Mouse (Mus musculus) ES-Bruce4 (cell line): ENCODE results near the gene Foxo3. TPM values are rescaled to one million over a fixed set of nuclear protein-coding genes. Genes with fewer than 3 reads are reported as not detected.

Experiments
- H3K27ac ChIP-seq: 2 replicates; pipeline ENCODE4 v1.5.1; 2012; ENCODE audit warnings: low read length, inconsistent platforms; ENCODE audit not compliant: insufficient read depth
- H3K27me3 ChIP-seq: 2 replicates; pipeline ENCODE4 v1.6.1; 2012; ENCODE audit warnings: mild to moderate bottlenecking, low read length, inconsistent platforms; ENCODE audit not compliant: control insufficient read depth, poor library complexity, insufficient read depth, severe bottlenecking
- H3K36me3 ChIP-seq: 2 replicates; pipeline ENCODE4 v1.6.1; 2012; ENCODE audit warnings: inconsistent platforms, mild to moderate bottlenecking, low read length, moderate library complexity; ENCODE audit not compliant: control insufficient read depth, poor library complexity, insufficient read depth, severe bottlenecking
- H3K4me1 ChIP-seq: one replicate; pipeline ENCODE4 v1.8.1; 2011; ENCODE audit warnings: low read length; ENCODE audit not compliant: control insufficient read depth, insufficient read depth
- H3K4me3 ChIP-seq: 2 replicates; pipeline ENCODE4 v1.5.1; 2011; ENCODE audit warnings: low read depth, mild to moderate bottlenecking, low read length
- H3K9ac ChIP-seq: 2 replicates; pipeline ENCODE4 v1.6.1; 2012; ENCODE audit warnings: low read depth, mild to moderate bottlenecking, inconsistent platforms; ENCODE audit not compliant: poor library complexity, severe bottlenecking
- H3K9me3 ChIP-seq: replicated peaks from 2 replicates; pipeline ENCODE4 v1.6.1; 2012; ENCODE audit warnings: mild to moderate bottlenecking, low read length, inconsistent platforms; ENCODE audit not compliant: control insufficient read depth, poor library complexity, insufficient read depth, severe bottlenecking
- CTCF ChIP-seq: IDR thresholded peaks from one replicate; pipeline ENCODE4 v1.8.1; 2011; ENCODE audit warnings: low read depth, low read length
- EP300 ChIP-seq: IDR thresholded peaks from 2 replicates; pipeline ENCODE4 v1.6.1; 2011; ENCODE audit warnings: low read depth, low read length; ENCODE audit not compliant: insufficient read depth
- POLR2A ChIP-seq: IDR thresholded peaks from one replicate; pipeline ENCODE4 v1.8.1; 2011; ENCODE audit warnings: low read length; ENCODE audit not compliant: insufficient read depth
- polyA plus RNA-seq: library from polyadenylated mRNA; stranded (reverse); fragments of >200 nt; gene quantifications from 2 replicates; pipeline ENCODE4 v1.2.4, GENCODE M21; 2011; ENCODE audit warnings: low read depth; ENCODE audit not compliant: missing spikeins, insufficient read depth, insufficient read length

Gene Foxo3
- polyA plus RNA-seq, 1 experiment, result 44.9 TPM

GRCm38 (mm10) chr10:42262061-42262460 lies 14.5 kb downstream of the Foxo3 start:
- H3K9me3 ChIP-seq, result 0 out of 2 replicates have a peak, but pooled peaks cover 4% of the 10 kb centered on the region
- H3K27me3 ChIP-seq, result no peaks in the 10 kb centered on the region
- H3K4me1 ChIP-seq, result no peaks in the 10 kb centered on the region
- peaks cover 24% of the 10 kb centered on the region for H3K36me3 ChIP-seq
- H3K4me3 ChIP-seq, result no peak overlapping the region
- no peak overlapping the region for H3K9ac ChIP-seq
- H3K27ac ChIP-seq, result no peak overlapping the region
- TF ChIP-seq POLR2A, result no peak
- TF ChIP-seq EP300, result no peak
- TF ChIP-seq CTCF, result no peak

GRCm38 (mm10) chr10:42261103-42261502 lies 15.5 kb downstream of the Foxo3 start:
- Histone ChIP-seq H3K27ac (no peak overlapping the region), H3K4me3 (no peak overlapping the region), H3K36me3 (peaks cover 15% of the 10 kb centered on the region), H3K9ac (no peak overlapping the region), H3K4me1 (no peaks in the 10 kb centered on the region), H3K27me3 (no peaks in the 10 kb centered on the region), H3K9me3 (0 out of 2 replicates have a peak, but pooled peaks cover 2% of the 10 kb centered on the region)
- TF ChIP-seq CTCF, result no peak
- TF ChIP-seq EP300, result no peak
- no peak for TF ChIP-seq POLR2A

DNA sequence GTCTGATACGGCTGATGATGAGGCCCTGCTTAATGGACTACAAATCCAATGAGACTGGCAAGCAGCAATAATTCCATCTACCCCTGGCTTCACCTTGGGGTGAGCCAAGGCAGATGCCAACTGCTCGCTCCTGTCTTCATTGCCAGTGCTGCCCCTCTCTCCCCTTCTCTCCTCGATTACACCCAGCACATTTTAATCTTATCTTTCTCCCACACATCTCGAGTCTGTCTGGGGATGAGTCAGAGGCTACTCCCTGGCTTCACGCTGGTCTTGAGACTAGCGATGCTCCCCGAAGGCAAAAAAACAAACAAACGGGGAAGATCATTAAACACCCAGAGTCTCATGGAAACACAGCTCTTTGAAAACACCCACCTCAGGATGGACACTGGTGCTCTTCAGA lies 16.0 kb downstream of the Foxo3 start:
- Histone ChIP-seq H3K27ac (no peak overlapping the region), H3K27me3 (no peaks in the 10 kb centered on the region)

DNA sequence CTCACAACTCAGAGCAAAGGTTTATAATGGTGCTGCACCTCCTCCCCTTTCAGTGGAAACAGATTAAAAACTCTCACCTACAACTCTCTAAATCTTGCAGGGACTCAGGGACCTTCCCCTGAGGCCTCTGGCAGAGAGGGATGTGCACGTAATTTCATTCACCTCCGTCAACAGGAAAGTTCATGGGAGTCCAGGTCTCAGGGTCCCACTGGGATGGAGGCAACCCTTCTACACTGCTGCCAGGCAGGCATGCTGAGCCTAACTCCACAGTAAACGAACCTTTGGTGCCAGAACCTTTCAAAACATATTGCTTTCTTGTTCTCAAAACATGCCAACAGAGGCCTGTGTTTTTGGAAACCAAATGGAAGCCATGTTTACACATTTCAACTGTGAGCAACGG lies 17.0 kb downstream of the Foxo3 start:
- H3K9ac ChIP-seq, result no peak overlapping the region
- H3K4me3 ChIP-seq, result no peak overlapping the region
- no peaks in the 10 kb centered on the region for H3K9me3 ChIP-seq
- TF ChIP-seq POLR2A (no peak), EP300 (no peak), CTCF (no peak)
- no peaks in the 10 kb centered on the region for H3K4me1 ChIP-seq
- H3K27me3 ChIP-seq, result no peaks in the 10 kb centered on the region
- H3K36me3 ChIP-seq, result peaks cover 4% of the 10 kb centered on the region; the same call in 1 of the 2 replicates
- H3K27ac ChIP-seq, result no peak overlapping the region

More for the DNA sequence above, 16.0 kb downstream of the Foxo3 start:
- Histone ChIP-seq H3K9ac (no peak overlapping the region), H3K4me3 (no peak overlapping the region), H3K9me3 (no peaks in the 10 kb centered on the region), H3K36me3 (peaks cover 9% of the 10 kb centered on the region), H3K4me1 (no peaks in the 10 kb centered on the region)
- TF ChIP-seq POLR2A, result no peak
- TF ChIP-seq EP300, result no peak
- TF ChIP-seq CTCF, result no peak

GRCm38 (mm10) chr10:42257985-42258384 lies 18.6 kb downstream of the Foxo3 start:
- peaks cover 4% of the 10 kb centered on the region; the same call in 1 of the 2 replicates for H3K36me3 ChIP-seq
- no peaks in the 10 kb centered on the region for H3K9me3 ChIP-seq
- no peaks in the 10 kb centered on the region for H3K27me3 ChIP-seq
- peaks cover 5% of the 10 kb centered on the region for H3K4me1 ChIP-seq
- H3K4me3 ChIP-seq, result no peak overlapping the region
- H3K27ac ChIP-seq, result no peak overlapping the region
- no peak for TF ChIP-seq EP300
- no peak for TF ChIP-seq CTCF
- TF ChIP-seq POLR2A, result no peak
- H3K9ac ChIP-seq, result no peak overlapping the region

- TF ChIP-seq POLR2A (no peak), CTCF (no peak), EP300 (no peak)
- Histone ChIP-seq H3K9ac (no peak overlapping the region), H3K27me3 (no peaks in the 10 kb centered on the region), H3K9me3 (no peaks in the 10 kb centered on the region), H3K4me1 (peaks cover 5% of the 10 kb centered on the region), H3K27ac (no peak overlapping the region), H3K4me3 (no peak overlapping the region), H3K36me3 (0 out of 2 replicates have a peak, but pooled peaks cover 2% of the 10 kb centered on the region)
Measured at GRCm38 (mm10) chr10:42254788-42255187, 21.8 kb downstream of the Foxo3 start.
